Mouse (Mus musculus) inflammation-experienced regulatory T-cells, adult 6 months (primary cell): ENCODE measurements around the gene Dusp1. TPM values are rescaled to one million over a fixed set of nuclear protein-coding genes. Genes with fewer than 3 reads are reported as not detected.

Experiments used
- ATAC-seq: one replicate; pipeline ENCODE4 v1.8.0; 2017
- polyA plus RNA-seq, 3 experiments: library from polyadenylated mRNA; unstranded; fragments of 100-300 nt; shearing (Covaris generic); gene quantifications; one replicate each; pipeline ENCODE4 v1.2.1; 2017

The Dusp1 gene
- 10 to 100 TPM; 31.4 to 56.0 (median 32.0) TPM for polyA plus RNA-seq

GRCm38 (mm10) chr17:26561651-26562181 lies at the start of gene Dusp1:
TSS of gene Dusp1 (minus strand) at chr17:26562128.
- no peak for ATAC-seq

GRCm38 (mm10) chr17:26611328-26611727 lies 49.4 kb upstream of the Dusp1 start:
- no peak for ATAC-seq

- ATAC-seq: no peak
Observed at GRCm38 (mm10) chr17:26609820-26610219, 47.9 kb upstream of the Dusp1 start.

- ATAC-seq: no peak
Observed at GRCm38 (mm10) chr17:26608877-26609276, 46.9 kb upstream of the Dusp1 start.

GRCm38 (mm10) chr17:26608348-26608747 lies 46.4 kb upstream of the Dusp1 start:
- ATAC-seq: no peak

GRCm38 (mm10) chr17:26606516-26606915 lies 44.6 kb upstream of the Dusp1 start:
- no peak for ATAC-seq

GRCm38 (mm10) chr17:26605636-26606035 lies 43.7 kb upstream of the Dusp1 start:
- ATAC-seq: peak; percentile 21

- ATAC-seq: no peak
Observed at GRCm38 (mm10) chr17:26603311-26603710, 41.4 kb upstream of the Dusp1 start.

- no peak for ATAC-seq
Observed at GRCm38 (mm10) chr17:26602371-26602885, 40.5 kb upstream of the Dusp1 start.

GRCm38 (mm10) chr17:26601926-26602325 lies 40.0 kb upstream of the Dusp1 start:
- ATAC-seq: no peak

GRCm38 (mm10) chr17:26601514-26601913 lies 39.6 kb upstream of the Dusp1 start:
- ATAC-seq: no peak

- ATAC-seq: no peak
Observed at GRCm38 (mm10) chr17:26600913-26601447, 39.1 kb upstream of the Dusp1 start.

- ATAC-seq: no peak
Observed at GRCm38 (mm10) chr17:26598845-26599244, 36.9 kb upstream of the Dusp1 start.

GRCm38 (mm10) chr17:26596856-26597481 lies 35.0 kb upstream of the Dusp1 start:
- no peak for ATAC-seq

- ATAC-seq: no peak
Observed at GRCm38 (mm10) chr17:26596168-26596658, 34.3 kb upstream of the Dusp1 start.

- peak; percentile 49 for ATAC-seq
Observed at GRCm38 (mm10) chr17:26595448-26596167, 33.7 kb upstream of the Dusp1 start.

- ATAC-seq: peak; percentile 63
Observed at GRCm38 (mm10) chr17:26594958-26595357, 33.0 kb upstream of the Dusp1 start.

- peak; percentile 71 for ATAC-seq
Observed at GRCm38 (mm10) chr17:26594171-26594570, 32.2 kb upstream of the Dusp1 start.

GRCm38 (mm10) chr17:26593199-26593598 lies 31.3 kb upstream of the Dusp1 start:
- no peak for ATAC-seq

- no peak for ATAC-seq
Observed at GRCm38 (mm10) chr17:26592510-26592909, 30.6 kb upstream of the Dusp1 start.

- ATAC-seq: no peak
Observed at GRCm38 (mm10) chr17:26587961-26588487, 26.1 kb upstream of the Dusp1 start.

- ATAC-seq: no peak
Observed at GRCm38 (mm10) chr17:26584558-26585136, 22.7 kb upstream of the Dusp1 start.

- no peak for ATAC-seq
Observed at GRCm38 (mm10) chr17:26584063-26584462, 22.1 kb upstream of the Dusp1 start.
